Mouse (Mus musculus): ENCODE results near the gene Cybc1. TPM values are rescaled to one million over a fixed set of nuclear protein-coding genes. Genes with fewer than 3 reads are reported as not detected.

The Cybc1 gene
- polyA plus RNA-seq, 1 experiment from 2014 or later = 36.9 TPM

DNA sequence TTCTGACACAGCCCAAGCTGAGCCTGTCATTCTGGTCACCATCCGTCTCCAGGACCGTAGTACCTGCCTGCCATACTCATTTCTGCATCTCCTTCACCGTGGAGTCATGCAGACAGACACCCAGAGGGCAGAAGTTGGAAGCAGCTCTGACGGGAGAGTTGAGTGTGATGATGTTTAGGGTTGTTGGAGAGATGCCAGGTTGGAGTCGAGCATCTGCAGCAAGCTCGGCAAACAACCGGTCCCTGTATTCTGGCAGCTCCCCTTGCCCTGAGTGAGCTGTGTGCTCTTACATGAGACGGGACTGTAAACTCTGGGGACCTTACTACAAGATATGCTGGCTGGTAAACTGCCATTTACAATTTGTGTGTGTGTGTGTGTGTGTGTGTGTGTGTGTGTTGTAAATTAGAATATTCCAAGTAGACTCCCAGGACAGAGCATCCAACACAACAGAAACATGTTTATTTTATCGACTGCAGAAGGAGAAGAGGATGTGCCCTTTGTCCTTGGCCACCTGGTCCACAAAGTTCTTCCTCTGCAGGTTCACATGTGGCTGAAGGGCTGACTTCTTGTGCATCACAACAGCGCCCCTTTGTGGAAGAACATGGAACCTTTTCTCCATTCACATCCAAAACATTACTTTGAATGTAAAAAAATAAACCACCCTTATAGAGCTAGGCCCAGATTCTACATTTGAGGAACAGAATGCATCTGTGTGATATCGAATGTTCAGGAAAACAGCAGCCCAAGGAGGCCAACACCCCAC is 27.5 kb downstream of the Cybc1 start:
- 62% methylated on average over 11 of the region's 11 CpGs for WGBS
- H3K36me3 ChIP-seq = no peaks in the 10 kb centered on the region
- H3K4me2 ChIP-seq = no peak overlapping the region
- no peaks in the 10 kb centered on the region for H3K27me3 ChIP-seq
- H3K9me3 ChIP-seq = no peaks in the 10 kb centered on the region
- no peak overlapping the region for H3K9ac ChIP-seq
- ATAC-seq (ENCODE audit: low read depth) = no peak
- H3K4me3 ChIP-seq = no peak overlapping the region
- H3K4me1 ChIP-seq (replicated peaks) = peaks cover 16% of the 10 kb centered on the region
- no peak overlapping the region for H3K27ac ChIP-seq (replicated peaks)

- H3K4me3 ChIP-seq = no peak overlapping the region
- H3K9ac ChIP-seq = no peak overlapping the region
- H3K4me1 ChIP-seq (replicated peaks) = peaks cover 16% of the 10 kb centered on the region
- no peaks in the 10 kb centered on the region for H3K27me3 ChIP-seq
- H3K27ac ChIP-seq (replicated peaks) = no peak overlapping the region
- 95% methylated on average over 6 of the region's 6 CpGs for WGBS
- no peaks in the 10 kb centered on the region for H3K9me3 ChIP-seq
- no peak for ATAC-seq (ENCODE audit: low read depth)
- H3K36me3 ChIP-seq = 0 out of 2 replicates have a peak, but pooled peaks cover 7% of the 10 kb centered on the region
- H3K4me2 ChIP-seq = no peak overlapping the region
Observed at GRCm38 (mm10) chr11:121200781-121201180, 28.3 kb downstream of the Cybc1 start.

- Histone ChIP-seq H3K27me3 (no peaks in the 10 kb centered on the region), H3K9me3 (no peaks in the 10 kb centered on the region), H3K9ac (no peak overlapping the region), H3K36me3 (peaks cover 12% of the 10 kb centered on the region; the same call in 1 of the 2 replicates), H3K4me2 (no peak overlapping the region), H3K4me1 (replicated peaks) (peaks cover 10% of the 10 kb centered on the region), H3K27ac (replicated peaks) (no peak overlapping the region), H3K4me3 (no peak overlapping the region)
- 71% methylated on average over 4 of the region's 4 CpGs for WGBS
- ATAC-seq (ENCODE audit: low read depth) = no peak
Observed at GRCm38 (mm10) chr11:121199851-121200250, 29.3 kb downstream of the Cybc1 start.

GRCm38 (mm10) chr11:121198622-121199021 is 30.5 kb downstream of the Cybc1 start:
- no peak for ATAC-seq (ENCODE audit: low read depth)
- Histone ChIP-seq H3K4me1 (replicated peaks) (peaks cover 4% of the 10 kb centered on the region), H3K27ac (replicated peaks) (no peak overlapping the region), H3K27me3 (no peaks in the 10 kb centered on the region), H3K36me3 (peaks cover 20% of the 10 kb centered on the region), H3K9ac (no peak overlapping the region), H3K9me3 (no peaks in the 10 kb centered on the region), H3K4me2 (no peak overlapping the region), H3K4me3 (no peak overlapping the region)
- 63% methylated on average over 2 of the region's 2 CpGs for WGBS

DNA sequence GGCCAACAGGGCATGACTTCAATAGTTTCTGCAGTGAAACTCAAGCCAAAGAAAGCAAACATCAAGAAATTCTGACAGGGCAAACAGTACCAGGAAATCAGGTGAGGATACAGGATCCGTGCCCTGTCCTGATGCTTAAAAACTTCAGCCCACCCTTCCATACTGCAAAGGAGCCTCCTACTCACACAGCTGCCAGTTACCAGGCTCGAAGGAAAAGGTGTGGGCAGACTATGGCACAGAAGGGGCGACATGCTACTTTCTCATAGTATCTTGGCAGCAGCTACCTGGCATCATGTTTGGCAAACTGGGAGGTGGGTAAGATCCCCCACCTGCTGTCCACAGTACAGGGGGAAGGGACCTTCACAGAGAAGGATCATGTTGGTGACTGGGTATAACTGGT is 35.7 kb downstream of the Cybc1 start:
- H3K4me3 ChIP-seq = no peak overlapping the region
- 80% methylated on average over 3 of the region's 3 CpGs for WGBS
- no peak overlapping the region for H3K9ac ChIP-seq
- H3K9me3 ChIP-seq = no peaks in the 10 kb centered on the region
- H3K4me2 ChIP-seq = no peak overlapping the region
- peaks cover 28% of the 10 kb centered on the region for H3K36me3 ChIP-seq
- H3K4me1 ChIP-seq (replicated peaks) = no peaks in the 10 kb centered on the region
- ATAC-seq (ENCODE audit: low read depth) = no peak
- no peaks in the 10 kb centered on the region for H3K27me3 ChIP-seq
- no peak overlapping the region for H3K27ac ChIP-seq (replicated peaks)

GRCm38 (mm10) chr11:121192742-121193141 is 36.4 kb downstream of the Cybc1 start:
- no peak overlapping the region for H3K9ac ChIP-seq
- ATAC-seq (ENCODE audit: low read depth) = no peak

DNA sequence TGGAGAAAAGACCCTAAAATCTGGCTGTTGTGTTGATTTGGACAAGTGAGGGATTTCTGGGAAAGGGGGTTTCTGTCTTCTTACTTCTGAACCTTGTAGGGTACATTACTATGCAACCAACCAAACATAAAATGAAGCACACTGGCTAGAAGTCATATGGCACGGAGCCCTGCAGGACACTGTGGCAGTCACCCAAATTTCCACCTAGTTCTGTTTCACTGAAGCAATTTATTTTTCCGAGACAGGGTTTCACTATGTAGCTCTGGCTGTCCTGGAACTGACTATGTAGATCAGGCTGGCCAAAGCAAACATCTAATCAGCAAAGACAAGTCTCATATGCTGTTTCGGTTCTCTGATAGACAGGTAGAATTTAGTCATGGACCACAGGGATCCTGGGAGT is 39.4 kb downstream of the Cybc1 start:
- ATAC-seq (ENCODE audit: low read depth) = no peak
- 90% methylated on average over 3 of the region's 3 CpGs for WGBS
- Histone ChIP-seq H3K36me3 (peaks cover 18% of the 10 kb centered on the region), H3K4me3 (no peak overlapping the region), H3K27ac (replicated peaks) (no peak overlapping the region), H3K9me3 (no peaks in the 10 kb centered on the region), H3K27me3 (no peaks in the 10 kb centered on the region), H3K4me2 (no peak overlapping the region), H3K4me1 (replicated peaks) (no peaks in the 10 kb centered on the region), H3K9ac (no peak overlapping the region)

More at GRCm38 (mm10) chr11:121192742-121193141, 36.4 kb downstream of the Cybc1 start:
- WGBS = 64% methylated on average over 2 of the region's 2 CpGs
- no peaks in the 10 kb centered on the region for H3K9me3 ChIP-seq
- H3K36me3 ChIP-seq = peaks cover 28% of the 10 kb centered on the region
- H3K4me1 ChIP-seq (replicated peaks) = no peaks in the 10 kb centered on the region
- H3K4me3 ChIP-seq = no peak overlapping the region
- H3K27me3 ChIP-seq = no peaks in the 10 kb centered on the region
- H3K27ac ChIP-seq (replicated peaks) = no peak overlapping the region
- no peak overlapping the region for H3K4me2 ChIP-seq

GRCm38 (mm10) chr11:121176285-121177270 is 52.5 kb downstream of the Cybc1 start:
- H3K27me3 ChIP-seq = no peaks in the 10 kb centered on the region
- H3K4me1 ChIP-seq (replicated peaks) = no peaks in the 10 kb centered on the region; the same call in 1 of the 2 replicates
- H3K4me3 ChIP-seq = no peak overlapping the region
- H3K36me3 ChIP-seq = peaks cover 9% of the 10 kb centered on the region; the same call in 1 of the 2 replicates
- H3K27ac ChIP-seq (replicated peaks) = no peak overlapping the region
- WGBS = 59% methylated on average over 12 of the region's 12 CpGs
- ATAC-seq (ENCODE audit: low read depth) = no peak
- no peak overlapping the region for H3K9ac ChIP-seq
- no peak overlapping the region for H3K4me2 ChIP-seq
- no peaks in the 10 kb centered on the region for H3K9me3 ChIP-seq

GRCm38 (mm10) chr11:121174234-121174633 is 54.9 kb downstream of the Cybc1 start:
- no peaks in the 10 kb centered on the region for H3K27me3 ChIP-seq
- 0 out of 2 replicates have a peak, but pooled peaks cover 8% of the 10 kb centered on the region for H3K36me3 ChIP-seq
- no peaks in the 10 kb centered on the region; the same call in 1 of the 2 replicates for H3K4me1 ChIP-seq (replicated peaks)
- no peak overlapping the region for H3K4me3 ChIP-seq
- H3K9ac ChIP-seq = no peak overlapping the region
- no peak for ATAC-seq (ENCODE audit: low read depth)
- no peaks in the 10 kb centered on the region for H3K9me3 ChIP-seq
- no peak overlapping the region for H3K27ac ChIP-seq (replicated peaks)
- H3K4me2 ChIP-seq = no peak overlapping the region
- WGBS = 39% methylated on average over 3 of the region's 3 CpGs

DNA sequence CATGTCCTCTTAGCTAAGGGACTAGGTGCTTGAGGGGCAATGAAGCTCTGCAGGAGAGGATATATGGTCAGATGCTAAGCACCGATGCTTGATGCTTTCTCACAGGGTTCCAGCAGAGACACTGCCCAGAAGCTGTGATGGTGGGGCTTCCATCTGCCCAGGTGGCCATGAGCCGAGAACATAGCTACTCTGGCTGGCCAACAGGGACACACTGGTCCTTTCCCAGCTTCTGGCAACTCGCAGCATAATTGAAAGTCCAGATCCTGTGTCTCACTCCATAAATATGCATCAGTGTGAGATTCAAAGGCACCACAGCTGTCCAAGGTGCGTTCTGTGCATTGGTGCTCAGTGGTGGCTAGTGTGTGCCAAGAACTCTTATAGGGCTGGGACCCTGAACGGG is 55.9 kb downstream of the Cybc1 start:
- Histone ChIP-seq H3K4me2 (no peak overlapping the region), H3K9ac (no peak overlapping the region), H3K27me3 (no peaks in the 10 kb centered on the region), H3K4me3 (no peak overlapping the region), H3K27ac (replicated peaks) (no peak overlapping the region), H3K4me1 (replicated peaks) (no peaks in the 10 kb centered on the region; the same call in 1 of the 2 replicates), H3K9me3 (no peaks in the 10 kb centered on the region), H3K36me3 (0 out of 2 replicates have a peak, but pooled peaks cover 8% of the 10 kb centered on the region)
- 75% methylated on average over 5 of the region's 5 CpGs for WGBS
- ATAC-seq (ENCODE audit: low read depth) = no peak

Measured in neural tube, embryonic 13.5 days (tissue).